Mouse (Mus musculus): ENCODE measurements at regions not wholly inside any gene's neighbourhood (a gene's known extent, or its start where the extent isn't known, plus 50 kb on each side); places are given as distances from the start of the nearest gene placed in this dataset.

DNA sequence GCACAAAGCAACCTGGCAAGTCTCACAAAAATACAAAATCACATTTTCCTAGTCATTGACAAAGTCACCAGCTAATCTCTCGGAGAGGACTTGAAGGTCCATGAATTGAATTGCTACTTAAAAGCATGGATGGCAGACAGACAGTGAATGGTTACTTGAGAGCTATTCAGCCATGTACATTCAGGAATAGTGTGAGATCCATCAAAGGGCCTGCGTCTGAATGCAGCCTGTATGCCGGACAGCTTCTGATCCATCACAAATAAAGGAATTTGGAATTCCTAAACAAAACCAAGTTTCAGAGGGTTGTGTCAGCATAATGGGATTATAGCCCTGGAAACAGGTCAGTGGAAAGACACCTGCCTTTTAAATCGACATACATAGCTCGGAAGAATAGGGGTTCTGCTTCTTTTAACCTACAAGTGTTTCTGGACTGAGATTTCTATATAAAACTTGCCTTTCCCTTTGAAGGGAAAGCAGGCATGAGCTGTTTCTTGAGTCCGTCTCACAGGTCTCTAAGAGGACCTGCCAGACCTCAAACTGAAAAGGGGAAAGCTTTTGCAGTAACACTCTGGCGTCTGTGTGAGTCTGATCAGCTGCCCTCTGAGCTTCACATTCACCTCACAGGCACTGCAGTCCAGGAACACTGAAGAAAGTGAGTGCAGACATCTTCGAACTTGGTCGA lies 144.1 kb upstream of the Nabp1 start:
- no peaks in the 10 kb centered on the region for H3K9me3 ChIP-seq (ENCODE audit: low read length)
- no peak overlapping the region for H3K9ac ChIP-seq
- ATAC-seq (no peak), DNase-seq (no peak)
- no peaks in the 10 kb centered on the region for H3K36me3 ChIP-seq (ENCODE audit: insufficient read depth)
- no peaks in the 10 kb centered on the region for H3K27me3 ChIP-seq (ENCODE audit: insufficient read depth, low read length)
- no peak overlapping the region for H3K4me3 ChIP-seq (ENCODE audit: low read depth, low read length)
- H3K4me1 ChIP-seq (ENCODE audit: insufficient read depth): peaks cover 10% of the 10 kb centered on the region
- no peak overlapping the region for H3K4me2 ChIP-seq (ENCODE audit: low read depth)
- WGBS: 23% methylated on average over 9 of the region's 9 CpGs
- no peak for TF ChIP-seq CTCF (IDR thresholded peaks at IDR 0.05; ENCODE audit: low read depth)
- no peak overlapping the region for H3K27ac ChIP-seq (ENCODE audit: low read depth, low read length)

DNA sequence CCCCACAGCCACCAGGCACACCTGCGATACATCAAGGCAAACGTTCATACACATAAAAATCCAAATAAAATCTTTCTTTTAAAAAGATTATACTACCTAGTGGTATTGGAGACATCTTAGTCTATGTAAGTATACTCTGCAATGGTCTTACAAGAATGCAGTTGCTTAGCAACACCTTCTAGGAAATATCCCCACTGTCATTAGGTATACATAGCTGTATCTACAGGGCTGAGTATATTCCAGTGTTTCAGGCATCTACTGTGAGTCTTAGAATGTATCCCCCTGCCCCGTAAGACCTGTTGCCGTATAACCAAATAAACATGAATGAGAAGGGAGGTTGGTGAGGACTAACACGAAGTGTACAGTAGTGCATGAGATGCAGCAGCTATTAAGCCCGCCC lies 142.8 kb upstream of the Nabp1 start:
- no peak for DNase-seq
- 87% methylated on average over 6 of the region's 6 CpGs for WGBS
- peak; percentile 65 for ATAC-seq

GRCm38 (mm10) chr1:51617502-51618251 lies 139.5 kb upstream of the Nabp1 start:
- ATAC-seq: peak; percentile 73
- Histone ChIP-seq H3K27me3 (ENCODE audit: insufficient read depth, low read length) (no peaks in the 10 kb centered on the region), H3K36me3 (ENCODE audit: insufficient read depth) (no peaks in the 10 kb centered on the region), H3K27ac (ENCODE audit: low read depth, low read length) (peak overlapping the region; percentile 21; the same call in 1 of the 2 replicates), H3K9ac (peak overlapping the region; percentile 10), H3K4me2 (ENCODE audit: low read depth) (peak overlapping the region; percentile 24; the same call in 1 of the 2 replicates), H3K4me3 (ENCODE audit: low read depth, low read length) (no peak overlapping the region), H3K9me3 (ENCODE audit: low read length) (no peaks in the 10 kb centered on the region), H3K4me1 (ENCODE audit: insufficient read depth) (peaks cover 10% of the 10 kb centered on the region)
- no peak for DNase-seq
- no peak for TF ChIP-seq CTCF (IDR thresholded peaks at IDR 0.05; ENCODE audit: low read depth)
- 10% methylated on average over 13 of the region's 13 CpGs for WGBS

More for the DNA sequence above, 142.8 kb upstream of the Nabp1 start:
- Histone ChIP-seq H3K4me3 (ENCODE audit: low read depth, low read length) (no peak overlapping the region), H3K4me1 (ENCODE audit: insufficient read depth) (peaks cover 10% of the 10 kb centered on the region), H3K9ac (no peak overlapping the region), H3K9me3 (ENCODE audit: low read length) (no peaks in the 10 kb centered on the region), H3K36me3 (ENCODE audit: insufficient read depth) (no peaks in the 10 kb centered on the region), H3K27ac (ENCODE audit: low read depth, low read length) (no peak overlapping the region), H3K4me2 (ENCODE audit: low read depth) (no peak overlapping the region), H3K27me3 (ENCODE audit: insufficient read depth, low read length) (no peaks in the 10 kb centered on the region)
- no peak for TF ChIP-seq CTCF (IDR thresholded peaks at IDR 0.05; ENCODE audit: low read depth)

- 74% methylated on average over 1 of the region's 1 CpGs for WGBS
- Histone ChIP-seq H3K4me1 (ENCODE audit: insufficient read depth) (peaks cover 10% of the 10 kb centered on the region), H3K9me3 (ENCODE audit: low read length) (no peaks in the 10 kb centered on the region), H3K27me3 (ENCODE audit: insufficient read depth, low read length) (no peaks in the 10 kb centered on the region), H3K36me3 (ENCODE audit: insufficient read depth) (no peaks in the 10 kb centered on the region), H3K4me2 (ENCODE audit: low read depth) (no peak overlapping the region), H3K4me3 (ENCODE audit: low read depth, low read length) (no peak overlapping the region), H3K9ac (no peak overlapping the region), H3K27ac (ENCODE audit: low read depth, low read length) (no peak overlapping the region)
- DNase-seq (no peak), ATAC-seq (no peak)
- no peak for TF ChIP-seq CTCF (IDR thresholded peaks at IDR 0.05; ENCODE audit: low read depth)
These were observed 137.9 kb upstream of the Nabp1 start for GRCm38 (mm10) chr1:51616091-51616490.

GRCm38 (mm10) chr1:51615523-51615922 lies 137.3 kb upstream of the Nabp1 start:
- Histone ChIP-seq H3K27me3 (ENCODE audit: insufficient read depth, low read length) (no peaks in the 10 kb centered on the region), H3K9me3 (ENCODE audit: low read length) (no peaks in the 10 kb centered on the region), H3K4me2 (ENCODE audit: low read depth) (no peak overlapping the region), H3K4me1 (ENCODE audit: insufficient read depth) (peaks cover 10% of the 10 kb centered on the region), H3K36me3 (ENCODE audit: insufficient read depth) (no peaks in the 10 kb centered on the region), H3K4me3 (ENCODE audit: low read depth, low read length) (no peak overlapping the region), H3K27ac (ENCODE audit: low read depth, low read length) (no peak overlapping the region), H3K9ac (no peak overlapping the region)
- ATAC-seq (peak; percentile 65), DNase-seq (peak; percentile 79)
- TF ChIP-seq CTCF (IDR thresholded peaks at IDR 0.05; ENCODE audit: low read depth): peak; percentile 82
- whole genome bisulfite sequencing: 33% methylated on average over 6 of the region's 6 CpGs

DNA sequence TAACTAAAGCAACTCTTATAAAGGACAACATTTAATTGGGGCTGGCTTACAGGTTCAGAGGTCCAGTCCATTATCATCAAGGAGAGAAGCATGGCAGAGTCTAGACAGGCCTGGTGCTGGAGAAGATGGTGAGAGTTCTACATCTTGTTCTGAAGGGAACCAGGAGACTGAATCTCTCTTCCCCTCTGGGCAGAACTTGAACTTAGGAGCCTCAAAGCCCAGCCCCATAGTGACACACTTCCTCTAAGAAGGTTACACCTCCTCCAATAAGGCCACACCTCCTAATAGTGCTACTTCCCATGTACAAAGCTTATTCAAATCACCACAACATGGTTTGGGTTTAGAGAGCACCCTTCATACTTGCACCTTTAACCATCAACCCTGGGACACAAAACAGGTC lies 136.5 kb upstream of the Nabp1 start:
- no peaks in the 10 kb centered on the region for H3K9me3 ChIP-seq (ENCODE audit: low read length)
- H3K4me2 ChIP-seq (ENCODE audit: low read depth): no peak overlapping the region
- no peaks in the 10 kb centered on the region for H3K36me3 ChIP-seq (ENCODE audit: insufficient read depth)
- no peak overlapping the region for H3K27ac ChIP-seq (ENCODE audit: low read depth, low read length)
- ATAC-seq (no peak), DNase-seq (no peak)
- no peak for TF ChIP-seq CTCF (IDR thresholded peaks at IDR 0.05; ENCODE audit: low read depth)
- peaks cover 10% of the 10 kb centered on the region for H3K4me1 ChIP-seq (ENCODE audit: insufficient read depth)
- H3K9ac ChIP-seq: no peak overlapping the region
- H3K27me3 ChIP-seq (ENCODE audit: insufficient read depth, low read length): no peaks in the 10 kb centered on the region
- H3K4me3 ChIP-seq (ENCODE audit: low read depth, low read length): no peak overlapping the region

DNA sequence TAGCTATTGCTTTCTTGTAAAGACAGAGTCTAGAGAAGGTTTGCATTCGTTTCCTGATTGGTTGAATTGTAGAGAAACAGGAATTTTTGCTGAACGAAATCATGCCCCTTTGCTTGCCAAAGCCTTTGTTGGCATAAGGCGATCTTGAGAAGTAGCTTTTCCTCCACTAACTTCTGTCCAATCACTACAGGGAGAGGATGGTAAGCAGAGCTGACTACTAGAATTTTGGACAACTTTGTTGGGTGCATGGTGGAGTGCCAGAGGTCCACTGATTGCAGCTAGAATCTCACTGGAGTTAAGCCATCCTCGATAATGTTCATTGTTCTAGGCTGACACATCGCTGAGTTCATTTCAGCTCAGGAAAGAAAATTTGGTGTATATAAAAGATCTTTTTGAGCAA lies 131.1 kb upstream of the Nabp1 start:
- H3K36me3 ChIP-seq (ENCODE audit: insufficient read depth): no peaks in the 10 kb centered on the region
- ATAC-seq (no peak), DNase-seq (no peak)
- H3K4me1 ChIP-seq (ENCODE audit: insufficient read depth): peaks cover 9% of the 10 kb centered on the region; the same call in 1 of the 2 replicates
- H3K9me3 ChIP-seq (ENCODE audit: low read length): no peaks in the 10 kb centered on the region
- no peak overlapping the region for H3K4me2 ChIP-seq (ENCODE audit: low read depth)
- no peaks in the 10 kb centered on the region for H3K27me3 ChIP-seq (ENCODE audit: insufficient read depth, low read length)
- no peak overlapping the region for H3K4me3 ChIP-seq (ENCODE audit: low read depth, low read length)
- TF ChIP-seq CTCF (IDR thresholded peaks at IDR 0.05; ENCODE audit: low read depth): no peak
- no peak overlapping the region for H3K9ac ChIP-seq
- H3K27ac ChIP-seq (ENCODE audit: low read depth, low read length): no peak overlapping the region
- 61% methylated on average over 5 of the region's 5 CpGs for whole genome bisulfite sequencing

All from forebrain, postnatal 0 days (tissue).